Mouse (Mus musculus) midbrain, embryonic 16.5 days (tissue): ENCODE measurements around the gene Tmem101. TPM values are rescaled to one million over a fixed set of nuclear protein-coding genes. Genes with fewer than 3 reads are reported as not detected.

ENCODE experiments used
- ATAC-seq: fragments of 200-750 bp; cut with Nextera tagmentation; 2 replicates; pipeline ENCODE4 v1.8.0; 2017; ENCODE audit warnings: moderate TSS enrichment
- H3K27ac ChIP-seq: fragments of 300-500 bp; sonication (generic); 2 replicates; pipeline ENCODE4 v1.5.1; 2014; ENCODE audit warnings: mild to moderate bottlenecking, low read length, mixed read lengths
- H3K27me3 ChIP-seq: fragments of 300-500 bp; sonication (generic); 2 replicates; pipeline ENCODE4 v1.6.1; 2014; ENCODE audit warnings: low read depth, low read length, mixed read lengths; ENCODE audit not compliant: control insufficient read depth, insufficient read depth
- H3K36me3 ChIP-seq: fragments of 300-500 bp; sonication (generic); 2 replicates; pipeline ENCODE4 v1.6.1; 2014; ENCODE audit warnings: mild to moderate bottlenecking, low read length, moderate library complexity, mixed read lengths; ENCODE audit not compliant: control insufficient read depth, insufficient read depth
- H3K4me1 ChIP-seq: fragments of 300-500 bp; sonication (generic); 2 replicates; pipeline ENCODE4 v1.6.1; 2014; ENCODE audit warnings: mild to moderate bottlenecking, low read length, mixed read lengths; ENCODE audit not compliant: control insufficient read depth, insufficient read depth
- H3K4me2 ChIP-seq: fragments of 300-500 bp; sonication (generic); 2 replicates; pipeline ENCODE4 v1.6.1; 2014; ENCODE audit warnings: mild to moderate bottlenecking, low read length, mixed read lengths
- H3K4me3 ChIP-seq: fragments of 300-500 bp; sonication (generic); 2 replicates; pipeline ENCODE4 v1.5.1; 2014; ENCODE audit warnings: low read depth, mild to moderate bottlenecking, low read length, moderate library complexity, mixed read lengths
- H3K9ac ChIP-seq: fragments of 300-500 bp; sonication (generic); 2 replicates; pipeline ENCODE4 v1.6.1; 2014; ENCODE audit warnings: low read depth, low read length, mixed read lengths
- H3K9me3 ChIP-seq: fragments of 300-500 bp; sonication (generic); replicated peaks from 2 replicates; pipeline ENCODE4 v1.6.1; 2014; ENCODE audit warnings: mild to moderate bottlenecking, low read length, mixed read lengths; ENCODE audit not compliant: control insufficient read depth, poor library complexity, severe bottlenecking
- WGBS: fragments of 180-500 bp; shearing (Covaris S2); extraction: QIAGEN DNeasy Blood & Tissue Kit; methylation state at CpG from one replicate; pipeline ENCODE4 v1.1.7; 2014; 5-methylcytosine and 5-hydroxymethylcytosine counted together
- polyA plus RNA-seq: library from polyadenylated mRNA; unstranded; fragments of >200 nt; fragmentation: Nextera tagmentation; extraction: Ambion mirVana; gene quantifications from 2 replicates; pipeline ENCODE4 v1.2.1, GENCODE M21; 2015

Tmem101 gene
- polyA plus RNA-seq, 1 experiment from 2014 or later = 46.5 TPM

- no peak overlapping the region for H3K9ac ChIP-seq
- no peak overlapping the region for H3K4me3 ChIP-seq
- no peaks in the 10 kb centered on the region for H3K9me3 ChIP-seq
- peaks cover 2% of the 10 kb centered on the region; the same call in 1 of the 2 replicates for H3K4me1 ChIP-seq
- no peak overlapping the region for H3K27ac ChIP-seq
- peak overlapping the region; percentile 24 for H3K4me2 ChIP-seq
- H3K36me3 ChIP-seq = no peaks in the 10 kb centered on the region
- H3K27me3 ChIP-seq = peaks cover 48% of the 10 kb centered on the region
- 3% methylated on average over 21 of the region's 21 CpGs for WGBS
- ATAC-seq = no peak
Observed at GRCm38 (mm10) chr11:102106911-102107310, 49.3 kb downstream of the Tmem101 start.

Other genes starting within 250 kb of the Tmem101 start
- gene Sost, start 189.4 kb downstream of the Tmem101 start, polyA plus RNA-seq = 0.10 TPM in 1 of 2 replicates, not detected in the other
- not detected in 2 replicates for gene Cfap97d1, start 172.1 kb downstream of the Tmem101 start, polyA plus RNA-seq
- gene Dusp3, start 169.4 kb downstream of the Tmem101 start, polyA plus RNA-seq = 25.6 and 29.7 TPM in 2 replicates
- gene Mpp3, start 127.9 kb downstream of the Tmem101 start, polyA plus RNA-seq = 57.4 and 64.6 TPM in 2 replicates
- gene Cd300lg, start 114.9 kb downstream of the Tmem101 start, polyA plus RNA-seq = 0.23 and 0.46 TPM in 2 replicates
- 31.8 and 39.9 TPM in 2 replicates for gene Mpp2, start 67.9 kb downstream of the Tmem101 start, polyA plus RNA-seq
- not detected in 2 replicates for gene Ppy, start 55.1 kb downstream of the Tmem101 start, polyA plus RNA-seq
- not detected in 2 replicates for gene Pyy, start 48.6 kb downstream of the Tmem101 start, polyA plus RNA-seq
- gene Nags, start 10.9 kb downstream of the Tmem101 start, polyA plus RNA-seq = 0.20 TPM in 1 of 2 replicates, not detected in the other
- gene Lsm12, start 28.9 kb upstream of the Tmem101 start, polyA plus RNA-seq = 87.8 and 95.3 TPM in 2 replicates
- 39.0 and 42.9 TPM in 2 replicates for gene G6pc3, start 33.2 kb upstream of the Tmem101 start, polyA plus RNA-seq
- gene Hdac5, start 73.8 kb upstream of the Tmem101 start, polyA plus RNA-seq = 74.4 and 76.3 TPM in 2 replicates
- 1.6 and 1.8 TPM in 2 replicates for gene BC030867, start 92.5 kb upstream of the Tmem101 start, polyA plus RNA-seq
- gene Asb16, start 112.3 kb upstream of the Tmem101 start, polyA plus RNA-seq = 0.07 and 0.10 TPM in 2 replicates
- gene Tmub2, start 128.5 kb upstream of the Tmem101 start, polyA plus RNA-seq = 72.8 and 78.5 TPM in 2 replicates
- gene Atxn7l3, start 140.2 kb upstream of the Tmem101 start, polyA plus RNA-seq = 28.3 and 28.9 TPM in 2 replicates
- gene Ubtf, start 163.3 kb upstream of the Tmem101 start, polyA plus RNA-seq = 70.1 and 85.2 TPM in 2 replicates
- gene Slc4a1, start 209.8 kb upstream of the Tmem101 start, polyA plus RNA-seq = 2.3 and 3.5 TPM in 2 replicates
- gene Rundc3a, start 237.0 kb upstream of the Tmem101 start, polyA plus RNA-seq = 151 and 155 TPM in 2 replicates